Mouse (Mus musculus): Measurements from ENCODE around the gene Ssrp1. TPM values are rescaled to one million over a fixed set of nuclear protein-coding genes. Genes with fewer than 3 reads are reported as not detected.

Ssrp1 gene
- total and polyA plus RNA-seq, 2 experiments from 2014 or later, result 144 to 155 TPM

DNA sequence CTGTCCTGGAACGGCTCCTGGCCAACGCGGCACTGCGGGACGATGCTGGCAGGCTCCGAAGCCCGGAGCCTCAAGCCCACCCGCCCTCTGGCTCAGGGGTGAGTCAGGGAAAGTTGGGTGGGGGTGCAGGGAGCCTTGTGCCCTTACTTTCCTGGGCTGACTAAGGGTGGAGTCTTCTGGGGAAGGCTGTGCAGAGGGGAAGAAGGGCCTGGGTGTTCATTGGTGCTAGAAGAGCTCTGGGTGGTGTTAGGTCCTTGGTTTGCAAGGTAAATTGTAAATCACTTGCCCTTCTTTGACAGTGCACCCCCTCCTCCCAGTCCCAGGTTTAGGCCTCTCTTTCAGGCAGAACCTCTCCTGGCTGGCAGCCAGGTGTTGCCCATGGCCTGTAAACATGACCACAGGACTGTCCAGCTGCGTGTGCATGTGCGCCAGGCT, 24.1 kb downstream of the Ssrp1 start:
- 33% methylated on average over 10 of the region's 10 CpGs for WGBS
- Histone ChIP-seq H3K9me3 (ENCODE audit: low read length) (no peaks in the 10 kb centered on the region), H3K9ac (no peak overlapping the region), H3K27ac (ENCODE audit: low read depth, low read length) (no peak overlapping the region), H3K4me2 (ENCODE audit: low read depth) (0 out of 2 replicates have a peak overlapping the region, but pooled peaks have one; percentile 21), H3K4me3 (ENCODE audit: low read depth, low read length) (no peak overlapping the region), H3K36me3 (ENCODE audit: insufficient read depth) (peaks cover 63% of the 10 kb centered on the region), H3K27me3 (ENCODE audit: insufficient read depth, low read length) (no peaks in the 10 kb centered on the region), H3K4me1 (ENCODE audit: insufficient read depth) (no peaks in the 10 kb centered on the region)
- TF ChIP-seq CTCF (IDR thresholded peaks at IDR 0.05; ENCODE audit: low read depth), result no peak
- no peak for DNase-seq
- no peak for ATAC-seq

- H3K27me3 ChIP-seq (ENCODE audit: insufficient read depth, low read length), result no peaks in the 10 kb centered on the region
These were observed 28.3 kb downstream of the Ssrp1 start for GRCm38 (mm10) chr2:85065141-85065875.

GRCm38 (mm10) chr2:85066937-85067336, 29.9 kb downstream of the Ssrp1 start:
- TF ChIP-seq CTCF (IDR thresholded peaks at IDR 0.05; ENCODE audit: low read depth), result no peak
- WGBS, result 95% methylated on average over 5 of the region's 5 CpGs
- H3K36me3 ChIP-seq (ENCODE audit: insufficient read depth), result peaks cover 40% of the 10 kb centered on the region

More at GRCm38 (mm10) chr2:85065141-85065875, 28.3 kb downstream of the Ssrp1 start:
- ATAC-seq (no peak), DNase-seq (no peak)
- Histone ChIP-seq H3K27ac (ENCODE audit: low read depth, low read length) (no peak overlapping the region), H3K4me2 (ENCODE audit: low read depth) (no peak overlapping the region), H3K9me3 (ENCODE audit: low read length) (no peaks in the 10 kb centered on the region), H3K4me1 (ENCODE audit: insufficient read depth) (no peaks in the 10 kb centered on the region), H3K36me3 (ENCODE audit: insufficient read depth) (peaks cover 33% of the 10 kb centered on the region), H3K4me3 (ENCODE audit: low read depth, low read length) (no peak overlapping the region), H3K9ac (no peak overlapping the region)
- no peak for TF ChIP-seq CTCF (IDR thresholded peaks at IDR 0.05; ENCODE audit: low read depth)
- 90% methylated on average over 12 of the region's 12 CpGs for WGBS

DNA sequence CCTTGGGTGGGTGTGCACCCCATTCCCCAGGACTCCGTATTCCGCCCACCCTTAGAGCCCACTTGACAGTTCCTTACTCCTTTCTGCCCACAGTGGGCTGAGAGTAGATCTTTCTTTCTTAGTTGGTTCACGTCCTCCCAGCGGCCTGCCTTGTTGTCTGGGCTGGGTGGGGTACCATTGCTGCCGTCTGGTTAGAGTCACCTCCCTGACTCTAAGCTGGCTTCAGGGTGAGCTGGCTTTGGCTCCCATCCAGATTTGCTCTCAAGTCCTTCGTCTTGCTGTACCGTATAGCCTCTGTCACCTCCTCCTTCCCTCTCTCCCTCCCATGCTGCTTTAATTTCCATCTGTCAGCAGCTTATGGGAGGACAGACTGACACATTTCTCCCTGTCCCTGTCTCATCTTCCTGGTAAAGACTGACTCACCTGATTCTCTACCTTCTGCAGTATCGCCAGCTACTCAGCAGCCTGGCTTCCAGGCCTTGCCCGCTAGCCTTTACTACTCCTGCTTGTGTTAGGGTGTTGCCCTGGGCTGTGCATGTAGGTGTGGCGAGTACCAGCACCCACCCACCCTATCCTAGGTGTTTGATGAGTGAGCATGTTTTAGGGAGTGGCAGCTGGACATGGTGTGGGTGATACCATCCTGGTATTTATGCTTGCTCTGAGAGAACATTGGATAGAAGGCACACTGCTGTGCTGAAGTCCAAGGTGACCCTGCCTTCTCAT, 31.0 kb downstream of the Ssrp1 start:
- DNase-seq (no peak), ATAC-seq (no peak)
- no peak overlapping the region for H3K4me2 ChIP-seq (ENCODE audit: low read depth)
- H3K9me3 ChIP-seq (ENCODE audit: low read length), result no peaks in the 10 kb centered on the region
- H3K4me1 ChIP-seq (ENCODE audit: insufficient read depth), result no peaks in the 10 kb centered on the region
- peaks cover 37% of the 10 kb centered on the region for H3K36me3 ChIP-seq (ENCODE audit: insufficient read depth)
- WGBS, result 72% methylated on average over 10 of the region's 10 CpGs
- H3K4me3 ChIP-seq (ENCODE audit: low read depth, low read length), result no peak overlapping the region
- H3K27me3 ChIP-seq (ENCODE audit: insufficient read depth, low read length), result no peaks in the 10 kb centered on the region
- no peak for TF ChIP-seq CTCF (IDR thresholded peaks at IDR 0.05; ENCODE audit: low read depth)
- no peak overlapping the region for H3K27ac ChIP-seq (ENCODE audit: low read depth, low read length)
- no peak overlapping the region for H3K9ac ChIP-seq

More at GRCm38 (mm10) chr2:85066937-85067336, 29.9 kb downstream of the Ssrp1 start:
- H3K27me3 ChIP-seq (ENCODE audit: insufficient read depth, low read length), result no peaks in the 10 kb centered on the region
- no peaks in the 10 kb centered on the region for H3K4me1 ChIP-seq (ENCODE audit: insufficient read depth)
- DNase-seq (no peak), ATAC-seq (no peak)
- no peak overlapping the region for H3K9ac ChIP-seq
- H3K9me3 ChIP-seq (ENCODE audit: low read length), result no peaks in the 10 kb centered on the region
- H3K27ac ChIP-seq (ENCODE audit: low read depth, low read length), result no peak overlapping the region
- H3K4me2 ChIP-seq (ENCODE audit: low read depth), result no peak overlapping the region
- H3K4me3 ChIP-seq (ENCODE audit: low read depth, low read length), result no peak overlapping the region

- Histone ChIP-seq H3K9me3 (ENCODE audit: low read length) (no peaks in the 10 kb centered on the region), H3K27ac (ENCODE audit: low read depth, low read length) (no peak overlapping the region), H3K27me3 (ENCODE audit: insufficient read depth, low read length) (no peaks in the 10 kb centered on the region), H3K4me3 (ENCODE audit: low read depth, low read length) (no peak overlapping the region), H3K4me2 (ENCODE audit: low read depth) (no peak overlapping the region), H3K9ac (no peak overlapping the region), H3K4me1 (ENCODE audit: insufficient read depth) (no peaks in the 10 kb centered on the region), H3K36me3 (ENCODE audit: insufficient read depth) (peaks cover 33% of the 10 kb centered on the region)
- WGBS, result 77% methylated on average over 2 of the region's 2 CpGs
- ATAC-seq (no peak), DNase-seq (no peak)
- no peak for TF ChIP-seq CTCF (IDR thresholded peaks at IDR 0.05; ENCODE audit: low read depth)
These were observed 31.6 kb downstream of the Ssrp1 start for GRCm38 (mm10) chr2:85068626-85069025.

- no peak for DNase-seq
These were observed 33.1 kb downstream of the Ssrp1 start for GRCm38 (mm10) chr2:85070086-85070485.

GRCm38 (mm10) chr2:85071921-85072320, 34.9 kb downstream of the Ssrp1 start:
- WGBS, result 91% methylated on average over 5 of the region's 5 CpGs

More at GRCm38 (mm10) chr2:85070086-85070485, 33.1 kb downstream of the Ssrp1 start:
- H3K9me3 ChIP-seq (ENCODE audit: low read length), result no peaks in the 10 kb centered on the region
- H3K27me3 ChIP-seq (ENCODE audit: insufficient read depth, low read length), result no peaks in the 10 kb centered on the region
- H3K4me1 ChIP-seq (ENCODE audit: insufficient read depth), result no peaks in the 10 kb centered on the region
- H3K36me3 ChIP-seq (ENCODE audit: insufficient read depth), result peaks cover 31% of the 10 kb centered on the region
- H3K27ac ChIP-seq (ENCODE audit: low read depth, low read length), result no peak overlapping the region
- no peak overlapping the region for H3K4me3 ChIP-seq (ENCODE audit: low read depth, low read length)
- no peak for TF ChIP-seq CTCF (IDR thresholded peaks at IDR 0.05; ENCODE audit: low read depth)
- no peak for ATAC-seq
- WGBS, result 76% methylated on average over 15 of the region's 15 CpGs
- no peak overlapping the region for H3K4me2 ChIP-seq (ENCODE audit: low read depth)
- H3K9ac ChIP-seq, result no peak overlapping the region

More at GRCm38 (mm10) chr2:85071921-85072320, 34.9 kb downstream of the Ssrp1 start:
- DNase-seq (no peak), ATAC-seq (no peak)
- Histone ChIP-seq H3K27ac (ENCODE audit: low read depth, low read length) (no peak overlapping the region), H3K4me2 (ENCODE audit: low read depth) (no peak overlapping the region), H3K4me3 (ENCODE audit: low read depth, low read length) (no peak overlapping the region), H3K36me3 (ENCODE audit: insufficient read depth) (peaks cover 31% of the 10 kb centered on the region), H3K9ac (no peak overlapping the region), H3K4me1 (ENCODE audit: insufficient read depth) (no peaks in the 10 kb centered on the region), H3K27me3 (ENCODE audit: insufficient read depth, low read length) (no peaks in the 10 kb centered on the region), H3K9me3 (ENCODE audit: low read length) (no peaks in the 10 kb centered on the region)
- no peak for TF ChIP-seq CTCF (IDR thresholded peaks at IDR 0.05; ENCODE audit: low read depth)
